Mouse (Mus musculus) MEL (cell line): ENCODE results near the gene Gm10563. TPM values are rescaled to one million over a fixed set of nuclear protein-coding genes. Genes with fewer than 3 reads are reported as not detected.

Source experiments
- DNase-seq: peaks from one replicate; pipeline ENCODE4 v3.0.0; 2011; ENCODE audit warnings: low read depth, low spot score
- H3K27ac ChIP-seq: 2 replicates; pipeline ENCODE4 v1.5.1; 2012; ENCODE audit warnings: low read depth, mild to moderate bottlenecking, control low read depth, low read length, moderate library complexity; ENCODE audit not compliant: control insufficient read depth
- H3K27me3 ChIP-seq, 2 experiments: fragments of 150-350 bp in 1 of 2; sonication (generic) in 1 of 2; 2 replicates each; pipeline ENCODE4 v1.6.1; 2012; ENCODE audit warnings: low read length in 2 of 2, mild to moderate bottlenecking in 2 of 2, improper control_type of control experiment in 1 of 2, moderate library complexity in 1 of 2; ENCODE audit not compliant: insufficient read depth in 2 of 2, control insufficient read depth in 1 of 2
- H3K36me3 ChIP-seq, 2 experiments: 2 replicates each; pipeline ENCODE4 v1.6.1; 2012 to 2014; ENCODE audit warnings: low read length in 2 of 2, improper control_type of control experiment in 1 of 2, inconsistent platforms in 1 of 2, mild to moderate bottlenecking in 1 of 2; ENCODE audit not compliant: insufficient read depth in 2 of 2, control insufficient read depth in 1 of 2
- H3K4me1 ChIP-seq, 2 experiments: fragments of 150-350 bp in 1 of 2; sonication (generic) in 1 of 2; 2 replicates each; pipeline ENCODE4 v1.6.1; 2012; ENCODE audit warnings: low read length in 2 of 2, improper control_type of control experiment in 1 of 2, mild to moderate bottlenecking in 1 of 2; ENCODE audit not compliant: insufficient read depth in 2 of 2, control insufficient read depth in 1 of 2
- H3K4me3 ChIP-seq, 2 experiments: fragments of 150-350 bp in 1 of 2; sonication (generic) in 1 of 2; 2 replicates each; pipeline ENCODE4 v1.5.1; 2012; ENCODE audit warnings: low read depth in 2 of 2, low read length in 2 of 2, mild to moderate bottlenecking in 2 of 2, moderate library complexity in 2 of 2, control low read depth in 1 of 2, improper control_type of control experiment in 1 of 2; ENCODE audit not compliant: control insufficient read depth in 1 of 2, insufficient read depth in 1 of 2
- H3K79me2 ChIP-seq: 2 replicates; pipeline ENCODE4 v1.6.1; 2012; ENCODE audit warnings: mild to moderate bottlenecking, low read length, moderate library complexity; ENCODE audit not compliant: control insufficient read depth, poor library complexity, insufficient read depth
- H3K9ac ChIP-seq: 2 replicates; pipeline ENCODE4 v1.6.1; 2012; ENCODE audit warnings: low read depth, mild to moderate bottlenecking, control low read depth, low read length, moderate library complexity; ENCODE audit not compliant: control insufficient read depth, poor library complexity, severe bottlenecking
- H3K9me3 ChIP-seq: fragments of 150-350 bp; sonication (generic); replicated peaks from 2 replicates; pipeline ENCODE4 v1.6.1; 2012; ENCODE audit warnings: mild to moderate bottlenecking, low read length, improper control_type of control experiment, moderate library complexity; ENCODE audit not compliant: insufficient read depth
- BHLHE40 ChIP-seq: IDR thresholded peaks from 2 replicates; pipeline ENCODE4 v1.6.1; 2012; ENCODE audit warnings: low read depth, mild to moderate bottlenecking, inconsistent platforms, low read length, improper control_type of control experiment, borderline replicate concordance
- CHD2 ChIP-seq: IDR thresholded peaks from 2 replicates; pipeline ENCODE4 v1.6.1; 2011; ENCODE audit warnings: low read length, improper control_type of control experiment
- CTCF ChIP-seq, 3 experiments: IDR thresholded peaks in 2 of 3; conservative IDR thresholded peaks in 1 of 3; 2 replicates each; pipeline ENCODE4 v1.5.1; 2011 to 2012; ENCODE audit warnings: low read length in 3 of 3, low read depth in 2 of 3, mild to moderate bottlenecking in 2 of 3, improper control_type of control experiment in 1 of 3, inconsistent platforms in 1 of 3, mixed read lengths in 1 of 3, moderate library complexity in 1 of 3; ENCODE audit not compliant: control insufficient read depth in 1 of 3, insufficient read depth in 1 of 3, poor library complexity in 1 of 3, severe bottlenecking in 1 of 3
- E2F4 ChIP-seq: IDR thresholded peaks from 2 replicates; pipeline ENCODE4 v1.6.1; 2011; ENCODE audit warnings: low read depth, low read length, improper control_type of control experiment, borderline replicate concordance
- ELF1 ChIP-seq: IDR thresholded peaks from 2 replicates; pipeline ENCODE4 v1.6.1; 2014; ENCODE audit warnings: low read depth, mild to moderate bottlenecking, inconsistent platforms, low read length, improper control_type of control experiment, moderate library complexity
- EP300 ChIP-seq, 2 experiments: IDR thresholded peaks; 2 replicates each; pipeline ENCODE4 v1.6.1; 2011; ENCODE audit warnings: improper control_type of control experiment in 2 of 2, low read length in 2 of 2, low read depth in 1 of 2, mild to moderate bottlenecking in 1 of 2
- ETS1 ChIP-seq: IDR thresholded peaks from 2 replicates; pipeline ENCODE4 v1.6.1; 2012; ENCODE audit warnings: low read depth, mild to moderate bottlenecking, inconsistent platforms, low read length, improper control_type of control experiment, moderate library complexity
- GABPA ChIP-seq: IDR thresholded peaks from 2 replicates; pipeline ENCODE4 v1.6.1; 2012; ENCODE audit warnings: low read depth, mild to moderate bottlenecking, inconsistent platforms, low read length, improper control_type of control experiment, moderate library complexity
- GATA1 ChIP-seq: IDR thresholded peaks from 2 replicates; pipeline ENCODE4 v1.6.1; 2011; ENCODE audit warnings: low read depth, low read length, improper control_type of control experiment
- JUND ChIP-seq: IDR thresholded peaks from 2 replicates; pipeline ENCODE4 v1.6.1; 2011; ENCODE audit warnings: low read depth, mild to moderate bottlenecking, improper control_type of control experiment, low read length
- KAT2A ChIP-seq: conservative IDR thresholded peaks from 2 replicates; pipeline ENCODE4 v1.6.1; 2012; ENCODE audit warnings: low read depth, low read length, improper control_type of control experiment, inconsistent platforms
- MAFK ChIP-seq: IDR thresholded peaks from 2 replicates; pipeline ENCODE4 v1.6.1; 2011; ENCODE audit warnings: low read depth, mild to moderate bottlenecking, low read length, improper control_type of control experiment, borderline replicate concordance
- MAX ChIP-seq: IDR thresholded peaks from 2 replicates; pipeline ENCODE4 v1.6.1; 2011; ENCODE audit warnings: low read length, improper control_type of control experiment
- MAZ ChIP-seq: IDR thresholded peaks from 2 replicates; pipeline ENCODE4 v1.6.1; 2012; ENCODE audit warnings: low read depth, mild to moderate bottlenecking, inconsistent platforms, low read length, improper control_type of control experiment
- MEF2A ChIP-seq: IDR thresholded peaks from 2 replicates; pipeline ENCODE4 v1.6.1; 2014; ENCODE audit warnings: low read depth, mild to moderate bottlenecking, inconsistent platforms, low read length, improper control_type of control experiment; ENCODE audit not compliant: poor library complexity, insufficient replicate concordance, severe bottlenecking; ENCODE audit errors: extremely low read depth
- MXI1 ChIP-seq: IDR thresholded peaks from 2 replicates; pipeline ENCODE4 v1.6.1; 2011; ENCODE audit warnings: mild to moderate bottlenecking, low read depth, low read length, improper control_type of control experiment
- MYB ChIP-seq: IDR thresholded peaks from 2 replicates; pipeline ENCODE4 v1.6.1; 2011; ENCODE audit warnings: mild to moderate bottlenecking, low read depth, low read length, improper control_type of control experiment
- MYC ChIP-seq: IDR thresholded peaks from 2 replicates; pipeline ENCODE4 v1.6.1; 2011; ENCODE audit warnings: low read depth, mild to moderate bottlenecking, low read length, improper control_type of control experiment, moderate library complexity
- NELFE ChIP-seq: IDR thresholded peaks from 2 replicates; pipeline ENCODE4 v1.6.1; 2011; ENCODE audit warnings: low read depth, low read length, improper control_type of control experiment
- NRF1 ChIP-seq: IDR thresholded peaks from 2 replicates; pipeline ENCODE4 v1.6.1; 2014; ENCODE audit warnings: low read depth, mild to moderate bottlenecking, inconsistent platforms, low read length, improper control_type of control experiment, moderate library complexity; ENCODE audit not compliant: poor library complexity, insufficient read depth, severe bottlenecking
- POLR2A ChIP-seq, 2 experiments: IDR thresholded peaks; 2 replicates each; pipeline ENCODE4 v1.6.1; 2011 to 2012; ENCODE audit warnings: low read length in 2 of 2, mild to moderate bottlenecking in 2 of 2, control low read depth in 1 of 2, improper control_type of control experiment in 1 of 2, low read depth in 1 of 2, moderate library complexity in 1 of 2; ENCODE audit not compliant: control insufficient read depth in 1 of 2, insufficient read depth in 1 of 2, poor library complexity in 1 of 2
- POLR2AphosphoS2 ChIP-seq: IDR thresholded peaks from 2 replicates; pipeline ENCODE4 v1.6.1; 2011; ENCODE audit warnings: low read length, improper control_type of control experiment
- POLR2AphosphoS5 ChIP-seq: IDR thresholded peaks from 2 replicates; pipeline ENCODE4 v1.6.1; 2012; ENCODE audit warnings: low read depth, borderline replicate concordance, mild to moderate bottlenecking, inconsistent platforms, low read length, moderate library complexity, mixed read lengths
- RAD21 ChIP-seq: IDR thresholded peaks from 2 replicates; pipeline ENCODE4 v1.6.1; 2011; ENCODE audit warnings: mild to moderate bottlenecking, low read depth, low read length, improper control_type of control experiment
- RCOR1 ChIP-seq: IDR thresholded peaks from 2 replicates; pipeline ENCODE4 v1.6.1; 2012; ENCODE audit warnings: low read depth, mild to moderate bottlenecking, inconsistent platforms, low read length, improper control_type of control experiment
- SIN3A ChIP-seq: IDR thresholded peaks from 2 replicates; pipeline ENCODE4 v1.6.1; 2012; ENCODE audit warnings: low read length, improper control_type of control experiment, inconsistent platforms
- SMC3 ChIP-seq: IDR thresholded peaks from 2 replicates; pipeline ENCODE4 v1.6.1; 2011; ENCODE audit warnings: low read depth, low read length, improper control_type of control experiment
- TAL1 ChIP-seq: IDR thresholded peaks from 2 replicates; pipeline ENCODE4 v1.6.1; 2012; ENCODE audit warnings: mild to moderate bottlenecking, inconsistent platforms, low read length, moderate library complexity, mixed read lengths
- TBP ChIP-seq: IDR thresholded peaks from 2 replicates; pipeline ENCODE4 v1.8.0; 2011; ENCODE audit warnings: low read depth, low read length, improper control_type of control experiment
- TCF12 ChIP-seq: IDR thresholded peaks from 2 replicates; pipeline ENCODE4 v1.6.1; 2014; ENCODE audit warnings: low read depth, mild to moderate bottlenecking, inconsistent platforms, low read length, improper control_type of control experiment, moderate library complexity
- UBTF ChIP-seq: IDR thresholded peaks from 2 replicates; pipeline ENCODE4 v1.6.1; 2012; ENCODE audit warnings: low read depth, mild to moderate bottlenecking, inconsistent platforms, low read length, improper control_type of control experiment, moderate library complexity, borderline replicate concordance; ENCODE audit not compliant: insufficient read depth
- USF1 ChIP-seq: IDR thresholded peaks from 2 replicates; pipeline ENCODE4 v1.6.1; 2014; ENCODE audit warnings: low read depth, mild to moderate bottlenecking, inconsistent platforms, low read length, improper control_type of control experiment, moderate library complexity
- ZC3H11A ChIP-seq: IDR thresholded peaks from 2 replicates; pipeline ENCODE4 v1.6.1; 2012; ENCODE audit warnings: low read depth, mild to moderate bottlenecking, inconsistent platforms, low read length, improper control_type of control experiment
- ZKSCAN1 ChIP-seq: IDR thresholded peaks from 2 replicates; pipeline ENCODE4 v1.6.1; 2012; ENCODE audit warnings: low read depth, mild to moderate bottlenecking, inconsistent platforms, low read length, improper control_type of control experiment, moderate library complexity
- ZMIZ1 ChIP-seq: IDR thresholded peaks from 2 replicates; pipeline ENCODE4 v1.6.1; 2012; ENCODE audit warnings: low read depth, mild to moderate bottlenecking, inconsistent platforms, low read length, improper control_type of control experiment, moderate library complexity
- ZNF384 ChIP-seq: IDR thresholded peaks from 2 replicates; pipeline ENCODE4 v1.6.1; 2012; ENCODE audit warnings: low read depth, mild to moderate bottlenecking, inconsistent platforms, low read length, improper control_type of control experiment
- polyA plus RNA-seq, 2 experiments: library from polyadenylated mRNA; stranded (reverse) in 1 of 2; unstranded in 1 of 2; fragments of >175 nt in 1 of 2; fragments of >200 nt in 1 of 2; gene quantifications; 2 replicates each; pipeline versions ENCODE4 v1.2.1 to v1.2.4; 2012; ENCODE audit warnings: low replicate concordance in 2 of 2, low read depth in 1 of 2; ENCODE audit not compliant: insufficient read length in 2 of 2, insufficient read depth in 1 of 2, missing spikeins in 1 of 2
- total RNA-seq: library from RNA; depleted of rRNA; stranded (reverse); fragments of 300-350 nt; gene quantifications from 2 replicates; pipeline ENCODE4 v1.2.3, GENCODE M21; 2012

The Gm10563 gene
- total and polyA plus RNA-seq, 3 experiments: not detected

DNA sequence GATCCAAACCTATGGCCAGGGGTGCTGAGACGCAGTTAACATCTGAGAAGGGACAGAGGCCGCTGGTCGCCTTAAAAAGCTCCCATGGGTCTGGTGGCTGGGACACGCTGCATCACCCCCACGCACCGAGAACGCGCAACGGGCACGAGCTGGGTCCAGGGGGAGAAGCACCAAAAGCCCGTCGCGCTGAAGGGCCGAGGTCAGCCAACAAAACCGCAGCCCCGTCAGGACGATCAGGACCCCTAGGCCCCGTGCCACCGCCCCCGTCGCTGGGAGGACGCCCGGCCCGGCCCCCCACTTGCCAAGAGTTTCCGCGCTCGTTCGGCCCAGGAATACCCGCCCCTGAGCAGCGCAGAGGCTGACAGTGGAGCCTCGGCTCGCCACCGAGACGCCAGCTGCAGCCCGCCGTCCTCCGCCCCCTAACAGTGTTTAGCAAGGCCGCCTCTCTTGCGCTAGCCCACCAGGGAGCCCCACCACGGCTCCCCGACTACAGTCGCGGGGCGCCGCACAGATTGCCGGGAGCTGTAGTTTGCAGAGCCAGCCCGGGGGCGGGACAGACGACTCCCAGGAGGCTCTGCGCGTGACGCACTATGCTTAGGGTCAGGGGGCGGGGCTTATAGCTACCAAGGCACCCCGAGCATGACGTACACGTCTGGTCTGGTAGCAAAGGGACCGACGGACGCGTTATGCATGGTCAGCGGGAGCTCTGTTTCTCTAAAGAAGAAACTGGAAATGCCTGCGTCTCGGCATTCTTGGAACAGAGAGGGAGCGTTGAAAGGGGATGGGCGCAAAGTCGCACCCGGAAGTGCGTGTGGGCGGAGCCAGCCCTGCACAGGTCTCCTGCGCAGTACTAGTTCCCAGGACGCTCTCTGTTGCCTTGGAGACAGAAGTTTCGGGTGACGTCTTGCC is 23.7 kb upstream of the Gm10563 start, which contains the start of gene Mib2:
Gene Mib2 (minus strand): TSS at position 510 of the 909 bp plus-strand sequence.
- peak within 1 kb of the TSS; percentile 77 for H3K27ac ChIP-seq
- peaks cover 0 to 2% of the 10 kb centered on the region in 2 experiments; a peak in 1 of 4 replicates for H3K36me3 ChIP-seq
- H3K4me1 ChIP-seq: peaks cover 2 to 3% of the 10 kb centered on the region in 2 experiments; a peak in 1 of 4 replicates
- peak; percentile 98 for DNase-seq
- H3K9me3 ChIP-seq: no peaks in the 10 kb centered on the region
- peak within 1 kb of the TSS; percentile 93 to 98 for H3K4me3 ChIP-seq
- H3K27me3 ChIP-seq: no peaks in the 10 kb centered on the region
- peak within 1 kb of the TSS; percentile 85 for H3K9ac ChIP-seq
- peaks cover 5% of the 10 kb centered on the region; the same call in 1 of the 2 replicates for H3K79me2 ChIP-seq
- peak; percentile 100 for TF ChIP-seq SIN3A
- no peak for TF ChIP-seq RAD21
- TF ChIP-seq POLR2A (IDR thresholded peaks at IDR 0.05; ENCODE audit: control insufficient read depth in 1 of 2, insufficient read depth in 1 of 2, low read depth in 1 of 2, low read length in 2 of 2, poor library complexity in 1 of 2): peak; percentile 50 to 63; a peak in 2 of 4 replicates
- no peak for TF ChIP-seq MEF2A
- no peak for TF ChIP-seq ZMIZ1
- TF ChIP-seq MAFK: no peak
- peak; percentile 72 for TF ChIP-seq KAT2A
- peak; percentile 52 for TF ChIP-seq TCF12
- TF ChIP-seq EP300 (IDR thresholded peaks at IDR 0.05; ENCODE audit: low read depth in 1 of 2, low read length in 2 of 2): no peak
- TF ChIP-seq GABPA: no peak
- TF ChIP-seq ELF1: peak; percentile 100
- TF ChIP-seq ZKSCAN1: no peak
- TF ChIP-seq MYC: peak; percentile 57
- no peak; the same call in none of the 2 replicates for TF ChIP-seq MAX
- no peak for TF ChIP-seq RCOR1
- TF ChIP-seq MXI1: peak; percentile 95
- no peak for TF ChIP-seq TAL1
- no peak for TF ChIP-seq BHLHE40
- TF ChIP-seq JUND: no peak
- peak; percentile 21; the same call in 1 of the 2 replicates for TF ChIP-seq CHD2
- TF ChIP-seq CTCF (IDR thresholded peaks at IDR 0.05 in 2 of 3, conservative IDR thresholded peaks at IDR 0.05 in 1 of 3; ENCODE audit: control insufficient read depth in 1 of 3, insufficient read depth in 1 of 3, low read depth in 2 of 3, low read length in 3 of 3, poor library complexity in 1 of 3, severe bottlenecking in 1 of 3): no peak
- TF ChIP-seq E2F4: no peak
- TF ChIP-seq NELFE: 0 out of 2 replicates have a peak, but pooled peaks have one; percentile 39
- no peak for TF ChIP-seq TBP
- TF ChIP-seq ZC3H11A: no peak
- no peak for TF ChIP-seq POLR2AphosphoS5
- TF ChIP-seq ZNF384: no peak
- no peak for TF ChIP-seq UBTF
- TF ChIP-seq MAZ: peak; percentile 90
- no peak for TF ChIP-seq GATA1
- no peak for TF ChIP-seq SMC3
- TF ChIP-seq POLR2AphosphoS2: no peak
- peak; percentile 71 for TF ChIP-seq ETS1
- peak; percentile 65 for TF ChIP-seq USF1
- TF ChIP-seq NRF1: peak; percentile 80
- no peak for TF ChIP-seq MYB
